Mouse (Mus musculus) embryonic fibroblast, embryonic 13.5 days (primary cell): Measurements from ENCODE around the gene Fancf.

Experiments
- CTCF ChIP-seq: IDR thresholded peaks from 2 replicates; pipeline ENCODE4 v1.5.1; 2011; ENCODE audit warnings: mild to moderate bottlenecking, control low read depth, low read length, moderate library complexity, borderline replicate concordance; ENCODE audit not compliant: insufficient read depth
- POLR2A ChIP-seq: IDR thresholded peaks from 2 replicates; pipeline ENCODE4 v1.6.1; 2011; ENCODE audit warnings: low read depth, mild to moderate bottlenecking, control low read depth, low read length, moderate library complexity

- TF ChIP-seq CTCF = no peak
- no peak for TF ChIP-seq POLR2A
Observed at GRCm38 (mm10) chr7:51821467-51821866, 40.6 kb downstream of the Fancf start.
